Mouse (Mus musculus): ENCODE measurements around the gene Camta1. TPM values are rescaled to one million over a fixed set of nuclear protein-coding genes. Genes with fewer than 3 reads are reported as not detected.

The Camta1 gene
- total and polyA plus RNA-seq, 2 experiments from 2014 or later: 127 to 145 TPM

DNA sequence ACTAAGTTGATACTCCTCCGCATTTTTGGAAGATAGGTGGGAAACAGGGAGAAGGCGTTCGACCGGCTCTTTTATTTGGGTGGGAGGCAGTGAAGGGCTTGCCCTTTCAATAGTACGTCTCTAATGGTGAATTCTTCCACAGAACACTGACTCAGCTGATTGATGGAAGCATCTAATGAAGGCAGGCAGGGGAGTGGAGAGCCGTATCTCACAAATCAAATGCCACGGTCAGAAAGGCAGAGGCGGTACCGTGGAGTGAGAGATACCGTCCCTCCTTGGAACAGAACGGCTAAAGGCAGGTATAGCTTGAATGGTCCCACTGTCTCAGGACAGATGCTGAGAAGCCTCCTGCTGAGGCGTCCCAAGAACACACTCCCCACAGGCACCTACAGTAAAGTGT is 714.1 kb downstream of the Camta1 start:
- Histone ChIP-seq H3K27ac (no peak overlapping the region), H3K27me3 (ENCODE audit: insufficient read depth, low read length) (no peaks in the 10 kb centered on the region), H3K4me1 (ENCODE audit: insufficient read depth, low read length) (peaks cover 21% of the 10 kb centered on the region), H3K9me3 (ENCODE audit: low read length) (no peaks in the 10 kb centered on the region), H3K9ac (replicated peaks; ENCODE audit: low read length) (no peak overlapping the region), H3K36me3 (ENCODE audit: insufficient read depth, low read length) (no peaks in the 10 kb centered on the region), H3K4me3 (ENCODE audit: low read length) (no peak overlapping the region), H3K4me2 (ENCODE audit: low read depth, low read length) (no peak overlapping the region)
- ATAC-seq: no peak
- WGBS: 36% methylated on average over 12 of the region's 12 CpGs
- no peak for DNase-seq (ENCODE audit: low spot score)
- no peak for TF ChIP-seq CTCF (IDR thresholded peaks at IDR 0.05; ENCODE audit: low read depth)

DNA sequence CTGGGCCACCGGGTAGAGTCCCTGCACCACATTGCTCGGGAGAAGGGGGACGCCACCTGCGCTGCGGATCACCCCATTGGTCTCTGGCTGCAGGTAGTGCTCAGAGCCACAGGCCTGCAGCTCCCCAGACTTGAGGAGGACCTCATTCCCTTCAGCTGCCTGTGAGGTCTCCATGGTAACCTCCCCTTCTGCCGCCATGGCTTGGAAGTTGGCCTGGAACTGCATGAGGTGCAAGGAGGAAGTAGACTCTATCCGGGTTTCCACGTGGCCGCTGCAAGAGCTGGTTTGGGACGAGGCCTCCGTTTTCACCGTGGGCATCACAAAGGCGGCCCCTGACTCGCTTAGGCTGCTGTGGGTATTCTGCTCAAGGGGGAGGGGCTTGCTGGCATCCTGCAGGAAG is 717.6 kb downstream of the Camta1 start:
- ATAC-seq (no peak), DNase-seq (ENCODE audit: low spot score) (no peak)
- H3K36me3 ChIP-seq (ENCODE audit: insufficient read depth, low read length): no peaks in the 10 kb centered on the region
- no peak overlapping the region for H3K4me3 ChIP-seq (ENCODE audit: low read length)
- peaks cover 14% of the 10 kb centered on the region for H3K4me1 ChIP-seq (ENCODE audit: insufficient read depth, low read length)
- no peak overlapping the region for H3K4me2 ChIP-seq (ENCODE audit: low read depth, low read length)
- no peak for TF ChIP-seq CTCF (IDR thresholded peaks at IDR 0.05; ENCODE audit: low read depth)
- H3K9me3 ChIP-seq (ENCODE audit: low read length): no peaks in the 10 kb centered on the region
- no peak overlapping the region for H3K9ac ChIP-seq (replicated peaks; ENCODE audit: low read length)
- H3K27me3 ChIP-seq (ENCODE audit: insufficient read depth, low read length): no peaks in the 10 kb centered on the region
- WGBS: 88% methylated on average over 14 of the region's 14 CpGs
- no peak overlapping the region for H3K27ac ChIP-seq

DNA sequence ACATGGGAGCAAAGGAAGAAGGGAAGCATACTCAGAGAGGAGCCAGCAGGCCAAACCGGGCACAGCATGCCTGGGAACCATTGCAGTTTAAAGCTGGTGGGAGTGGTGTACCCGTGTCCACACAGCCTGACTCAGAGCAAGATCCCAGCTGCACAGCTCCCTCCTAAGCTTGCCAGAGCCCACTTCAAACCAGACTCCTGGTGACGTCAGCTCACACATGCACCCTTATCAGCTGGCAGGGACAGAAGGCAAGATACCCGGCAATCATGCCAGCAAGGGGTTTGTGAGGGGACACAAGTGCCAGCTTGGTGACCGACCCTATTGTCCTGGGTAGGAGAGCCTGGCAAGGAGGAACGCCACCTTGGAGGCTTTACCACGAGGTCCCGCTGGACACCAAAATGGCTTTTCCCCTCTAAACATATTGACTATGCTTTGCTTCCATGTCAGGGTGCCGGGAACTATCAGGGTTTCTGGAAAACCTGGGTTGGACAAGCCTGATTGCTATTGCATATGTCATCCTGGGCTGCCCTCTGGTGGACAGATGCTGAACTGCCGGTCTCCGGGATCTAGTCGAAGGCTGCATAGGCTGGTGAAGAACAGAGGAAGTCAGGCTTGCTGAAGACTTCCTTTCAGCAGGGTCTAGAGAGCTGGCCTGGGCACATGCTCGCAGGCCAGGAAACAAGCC is 720.3 kb downstream of the Camta1 start:
- peak; percentile 99 for TF ChIP-seq CTCF (IDR thresholded peaks at IDR 0.05; ENCODE audit: low read depth)
- 2% methylated on average over 13 of the region's 13 CpGs for WGBS

DNA sequence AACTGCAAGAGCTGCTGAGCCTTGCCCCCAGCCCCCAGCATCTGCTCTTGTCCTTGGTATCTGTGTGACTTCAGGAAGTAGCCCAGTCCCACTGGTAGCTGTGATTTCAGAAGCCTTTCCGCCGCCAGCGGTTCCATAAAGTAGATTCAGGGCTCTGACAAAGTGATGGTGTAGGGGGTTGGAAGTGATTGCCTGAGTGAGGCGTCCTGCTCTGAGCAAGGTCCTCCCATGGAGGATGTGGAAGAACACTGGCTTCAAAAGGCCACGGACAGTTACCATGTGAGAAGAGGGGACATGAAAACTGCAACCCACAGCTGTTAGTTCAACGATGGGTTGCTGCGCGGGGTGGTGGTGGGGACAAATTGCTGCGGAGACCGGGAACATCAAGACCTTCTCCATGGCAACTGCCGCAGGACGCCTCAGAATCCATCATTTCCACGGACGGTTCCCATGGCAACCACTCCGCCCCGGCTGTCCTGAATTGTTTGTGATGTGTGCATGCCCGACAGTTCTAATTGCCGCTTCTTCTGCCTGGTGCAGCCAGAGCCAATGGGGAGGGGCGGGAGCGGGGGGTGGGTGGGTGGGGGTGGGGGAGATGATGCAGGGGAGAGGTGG is 721.2 kb downstream of the Camta1 start:
- ATAC-seq (peak; percentile 79), DNase-seq (ENCODE audit: low spot score) (peak; percentile 95)
- peak; percentile 13; the same call in 1 of the 2 replicates for TF ChIP-seq CTCF (IDR thresholded peaks at IDR 0.05; ENCODE audit: low read depth)
- H3K27ac ChIP-seq: peak overlapping the region; percentile 92
- H3K4me3 ChIP-seq (ENCODE audit: low read length): no peak overlapping the region
- peak overlapping the region; percentile 53 for H3K4me2 ChIP-seq (ENCODE audit: low read depth, low read length)
- peaks cover 29% of the 10 kb centered on the region for H3K4me1 ChIP-seq (ENCODE audit: insufficient read depth, low read length)
- no peaks in the 10 kb centered on the region for H3K9me3 ChIP-seq (ENCODE audit: low read length)
- 3% methylated on average over 20 of the region's 20 CpGs for WGBS
- no peaks in the 10 kb centered on the region for H3K27me3 ChIP-seq (ENCODE audit: insufficient read depth, low read length)
- H3K36me3 ChIP-seq (ENCODE audit: insufficient read depth, low read length): no peaks in the 10 kb centered on the region
- H3K9ac ChIP-seq (replicated peaks; ENCODE audit: low read length): no peak overlapping the region; the same call in 1 of the 2 replicates

More for the DNA sequence above, 720.3 kb downstream of the Camta1 start:
- Histone ChIP-seq H3K36me3 (ENCODE audit: insufficient read depth, low read length) (no peaks in the 10 kb centered on the region), H3K27me3 (ENCODE audit: insufficient read depth, low read length) (no peaks in the 10 kb centered on the region), H3K9me3 (ENCODE audit: low read length) (no peaks in the 10 kb centered on the region), H3K4me1 (ENCODE audit: insufficient read depth, low read length) (peaks cover 29% of the 10 kb centered on the region), H3K4me2 (ENCODE audit: low read depth, low read length) (peak overlapping the region; percentile 53), H3K4me3 (ENCODE audit: low read length) (peak overlapping the region; percentile 18; the same call in 1 of the 2 replicates), H3K27ac (peak overlapping the region; percentile 92), H3K9ac (replicated peaks; ENCODE audit: low read length) (peak overlapping the region; percentile 35; the same call in 1 of the 2 replicates)
- DNase-seq (ENCODE audit: low spot score): peak; percentile 98
- ATAC-seq: peak; percentile 72

DNA sequence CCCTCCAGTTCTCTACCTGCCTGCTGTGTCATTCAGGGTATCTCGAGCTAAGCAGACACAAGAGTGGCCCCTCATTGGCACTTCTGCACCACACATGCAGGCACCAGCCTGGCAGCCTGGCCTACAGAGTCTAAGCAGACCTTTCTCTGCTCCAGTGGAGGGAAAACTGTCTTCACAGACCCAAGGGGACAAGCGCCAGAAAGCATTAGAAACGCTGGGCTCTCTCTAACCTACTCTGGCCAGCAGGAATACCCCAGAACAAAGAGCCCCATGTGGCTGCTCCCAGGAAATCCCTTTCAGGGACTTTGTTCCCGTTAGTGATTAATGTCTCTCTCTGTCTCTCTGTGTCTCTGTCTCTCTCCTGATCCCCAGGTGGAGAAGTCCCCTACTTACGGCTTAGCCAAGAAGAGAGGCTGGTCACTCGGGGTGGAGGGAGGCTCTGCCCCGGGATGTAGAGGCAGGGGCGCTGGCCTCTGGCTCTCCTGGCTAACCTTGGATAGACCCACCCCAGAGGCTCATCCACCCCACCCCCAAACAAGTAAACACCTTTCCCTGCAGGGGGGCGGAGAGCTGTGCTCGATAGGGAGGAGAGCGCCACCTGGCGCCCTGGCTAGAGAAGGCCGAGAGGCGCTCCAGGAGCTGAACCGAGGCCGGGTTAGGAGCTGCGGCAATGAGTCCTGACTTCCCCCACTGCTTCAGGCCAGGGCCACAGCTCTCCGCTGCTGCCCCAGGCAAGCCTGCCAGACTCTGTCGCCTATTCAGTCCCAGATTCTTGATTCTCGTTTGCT is 722.4 kb downstream of the Camta1 start:
- peak; percentile 96 for DNase-seq (ENCODE audit: low spot score)
- Histone ChIP-seq H3K4me3 (ENCODE audit: low read length) (0 out of 2 replicates have a peak overlapping the region, but pooled peaks have one; percentile 3), H3K27me3 (ENCODE audit: insufficient read depth, low read length) (no peaks in the 10 kb centered on the region), H3K4me2 (ENCODE audit: low read depth, low read length) (peak overlapping the region; percentile 45), H3K36me3 (ENCODE audit: insufficient read depth, low read length) (no peaks in the 10 kb centered on the region), H3K9me3 (ENCODE audit: low read length) (no peaks in the 10 kb centered on the region), H3K9ac (replicated peaks; ENCODE audit: low read length) (peak overlapping the region; percentile 29; the same call in 1 of the 2 replicates), H3K27ac (peak overlapping the region; percentile 92), H3K4me1 (ENCODE audit: insufficient read depth, low read length) (peaks cover 29% of the 10 kb centered on the region)
- peak; percentile 88 for TF ChIP-seq CTCF (IDR thresholded peaks at IDR 0.05; ENCODE audit: low read depth)
- 4% methylated on average over 20 of the region's 20 CpGs for WGBS
- ATAC-seq: peak; percentile 36

DNA sequence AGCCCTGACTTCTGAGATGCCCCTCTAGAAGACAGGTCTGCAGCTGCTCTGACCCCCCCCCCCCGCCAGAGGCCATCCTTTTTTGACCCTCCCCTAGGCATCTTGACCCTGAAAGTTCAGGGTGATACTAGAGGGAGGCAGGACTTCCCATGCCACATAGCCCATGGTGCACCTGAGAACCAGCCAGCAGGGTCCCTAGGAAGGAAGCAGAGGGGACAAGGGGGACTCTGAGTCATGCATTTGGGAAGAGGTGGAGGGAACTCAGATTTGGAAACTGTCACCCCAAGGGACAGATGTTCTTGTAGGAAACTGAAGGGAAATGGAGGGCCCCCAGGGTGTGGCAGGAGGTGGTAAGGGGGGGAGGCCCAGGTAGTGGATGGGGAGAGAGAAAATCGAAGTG is 723.1 kb downstream of the Camta1 start:
- DNase-seq (ENCODE audit: low spot score): no peak
- H3K4me3 ChIP-seq (ENCODE audit: low read length): no peak overlapping the region
- TF ChIP-seq CTCF (IDR thresholded peaks at IDR 0.05; ENCODE audit: low read depth): no peak
- 15% methylated on average over 2 of the region's 2 CpGs for WGBS
- no peak for ATAC-seq
- H3K36me3 ChIP-seq (ENCODE audit: insufficient read depth, low read length): no peaks in the 10 kb centered on the region
- peak overlapping the region; percentile 92 for H3K27ac ChIP-seq
- H3K4me1 ChIP-seq (ENCODE audit: insufficient read depth, low read length): peaks cover 29% of the 10 kb centered on the region
- peak overlapping the region; percentile 45; the same call in 1 of the 2 replicates for H3K4me2 ChIP-seq (ENCODE audit: low read depth, low read length)
- no peaks in the 10 kb centered on the region for H3K9me3 ChIP-seq (ENCODE audit: low read length)
- H3K9ac ChIP-seq (replicated peaks; ENCODE audit: low read length): peak overlapping the region; percentile 21; the same call in 1 of the 2 replicates
- no peaks in the 10 kb centered on the region for H3K27me3 ChIP-seq (ENCODE audit: insufficient read depth, low read length)
